Mouse (Mus musculus): ENCODE measurements around the gene Ino80e.

DNA sequence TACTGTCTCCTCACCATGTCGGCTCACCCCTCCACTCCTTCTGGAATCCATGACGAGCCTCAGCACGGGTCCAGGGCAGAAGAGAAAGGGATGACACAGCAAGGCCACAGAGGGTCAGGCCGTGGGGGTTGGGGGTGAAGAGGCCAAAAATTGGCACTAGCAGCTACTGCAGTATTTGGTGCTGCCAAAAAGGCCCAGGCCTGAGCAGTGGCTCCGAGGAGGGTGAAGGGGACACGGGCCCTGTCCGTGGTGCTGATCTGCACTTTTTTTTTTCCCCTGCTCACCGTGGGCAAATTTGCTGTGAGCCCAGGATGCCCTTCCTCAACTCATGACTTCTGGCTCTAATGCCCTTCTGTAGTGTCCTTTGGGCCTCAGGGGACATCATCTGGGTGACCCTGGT, 36.8 kb downstream of the Ino80e start:
- TF ChIP-seq CTCF (IDR thresholded peaks at IDR 0.05; ENCODE audit: low read depth) (no peak), EP300 (IDR thresholded peaks at IDR 0.05; ENCODE audit: low read depth) (no peak)
